Mouse (Mus musculus) bone marrow, adult 2 months (tissue): Measurements from ENCODE around the gene Camkmt.

Experiments
- CTCF ChIP-seq: fragments of 200-500 bp; IDR thresholded peaks from 2 replicates; pipeline ENCODE4 v1.5.1; 2011; ENCODE audit warnings: low read length, control low read depth; ENCODE audit not compliant: control insufficient read depth, insufficient read depth
- POLR2A ChIP-seq: fragments of 200-500 bp; IDR thresholded peaks from 2 replicates; pipeline ENCODE4 v1.6.1; 2011; ENCODE audit warnings: low read depth, mild to moderate bottlenecking, control low read depth, low read length, borderline replicate concordance; ENCODE audit not compliant: control insufficient read depth

- TF ChIP-seq POLR2A (no peak), CTCF (no peak)
Observed at GRCm38 (mm10) chr17:85144141-85144540, 53.8 kb downstream of the Camkmt start.
